Mouse (Mus musculus): ENCODE measurements at regions not wholly inside any gene's neighbourhood (a gene's known extent, or its start where the extent isn't known, plus 50 kb on each side); places are given as distances from the start of the nearest gene placed in this dataset.

DNA sequence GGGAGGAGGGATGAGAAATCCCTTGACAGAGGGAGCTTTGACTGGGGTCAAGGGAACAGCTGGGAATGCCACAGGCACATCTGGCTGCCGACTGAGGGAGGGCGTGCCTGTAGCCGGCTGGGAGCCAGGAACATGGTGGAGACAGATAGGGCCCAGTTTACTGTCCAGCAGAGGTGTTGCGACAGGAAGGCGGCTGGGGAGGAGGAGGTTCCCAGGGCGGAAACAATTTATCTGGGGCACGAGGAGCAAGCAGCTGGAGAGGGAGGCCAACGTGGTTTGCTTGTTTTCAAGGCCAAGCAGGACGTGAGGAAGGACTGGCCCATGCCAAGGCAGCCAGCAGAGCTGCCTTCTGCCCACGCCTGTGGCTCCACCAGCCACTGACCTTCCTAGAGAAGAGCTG is 208.0 kb downstream of the Cyp26b1 start:
- DNase-seq (ENCODE audit: low read depth): peak; percentile 72

DNA sequence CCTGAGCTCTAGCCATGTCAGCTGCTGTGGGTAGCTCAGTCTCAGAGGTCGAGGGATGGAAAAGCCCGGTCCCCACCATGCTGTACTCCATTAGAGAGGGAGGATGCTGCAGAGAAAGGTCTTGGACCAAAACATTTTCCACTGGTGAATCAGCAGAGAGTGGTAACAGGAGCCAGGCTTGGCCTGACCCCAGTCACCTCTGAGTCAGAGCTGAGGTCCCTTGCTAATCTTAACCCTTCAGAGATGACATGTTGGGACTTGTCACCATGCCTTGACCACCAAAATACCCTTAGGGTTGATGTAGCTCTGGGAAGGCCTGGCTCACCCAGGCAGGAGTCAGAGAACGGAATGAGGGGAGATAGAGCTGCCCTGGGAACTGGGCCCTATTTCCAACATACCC is 210.0 kb downstream of the Cyp26b1 start:
- peak; percentile 37 for DNase-seq (ENCODE audit: low read depth)

DNA sequence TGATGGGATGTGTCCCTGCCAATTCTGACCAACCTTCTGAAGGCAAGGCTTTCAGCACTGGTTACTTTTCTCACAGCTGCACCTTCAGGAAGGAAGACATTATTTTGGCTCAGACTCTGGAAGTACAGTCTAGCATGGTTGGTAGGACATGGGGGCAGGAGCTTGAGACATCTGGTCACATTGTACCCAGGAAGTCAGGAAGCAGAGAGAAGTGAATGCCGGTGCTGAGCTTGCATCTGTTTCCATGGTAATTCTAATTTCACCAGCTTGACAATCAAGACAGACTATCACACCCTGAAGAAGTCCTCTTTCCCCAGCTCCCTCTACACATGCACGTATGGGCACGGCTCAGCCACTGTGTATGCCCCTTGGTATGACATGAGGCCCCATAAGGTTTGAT is 210.6 kb downstream of the Cyp26b1 start:
- no peak for DNase-seq (ENCODE audit: low read depth)

DNA sequence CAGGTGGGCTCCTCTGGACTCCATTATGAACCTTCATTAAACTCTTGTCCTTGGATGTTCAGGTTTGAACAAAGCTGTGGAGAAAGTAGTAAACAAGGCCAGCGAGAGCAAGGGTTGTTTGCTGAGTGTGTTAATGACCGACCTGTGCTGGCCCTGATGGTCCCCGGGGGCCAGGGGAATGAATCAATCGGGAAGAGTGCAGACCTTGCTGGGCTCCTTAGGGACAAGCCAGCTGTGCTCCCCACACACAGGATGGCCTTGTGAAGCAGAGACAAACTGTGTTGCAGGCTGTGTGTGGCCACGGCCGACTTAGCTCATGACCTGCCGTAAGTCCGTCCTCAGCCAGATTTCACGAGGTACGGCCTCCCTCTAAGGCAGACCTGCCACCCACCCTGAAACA is 212.1 kb downstream of the Cyp26b1 start:
- no peak for DNase-seq (ENCODE audit: low read depth)

DNA sequence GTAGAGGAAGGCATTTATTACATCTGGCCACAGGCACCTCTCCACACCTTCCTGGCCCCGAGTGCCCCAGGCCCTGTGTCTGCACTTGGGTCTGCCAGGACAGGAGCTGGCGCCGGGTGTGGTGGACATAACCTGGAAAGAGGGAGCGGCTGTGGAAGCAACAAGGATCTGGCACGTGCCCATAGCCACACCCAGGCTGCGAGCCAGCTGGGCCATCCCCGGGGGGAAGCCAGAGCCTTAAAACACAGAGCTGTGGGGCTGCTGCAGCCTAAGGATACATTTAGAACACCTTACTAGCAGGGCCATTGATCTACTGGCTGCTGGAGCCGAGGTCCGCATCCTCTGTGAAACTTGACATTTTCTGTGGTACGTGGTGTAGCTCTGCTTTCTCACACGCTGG is 217.0 kb downstream of the Cyp26b1 start:
- no peak for DNase-seq (ENCODE audit: low read depth)

DNA sequence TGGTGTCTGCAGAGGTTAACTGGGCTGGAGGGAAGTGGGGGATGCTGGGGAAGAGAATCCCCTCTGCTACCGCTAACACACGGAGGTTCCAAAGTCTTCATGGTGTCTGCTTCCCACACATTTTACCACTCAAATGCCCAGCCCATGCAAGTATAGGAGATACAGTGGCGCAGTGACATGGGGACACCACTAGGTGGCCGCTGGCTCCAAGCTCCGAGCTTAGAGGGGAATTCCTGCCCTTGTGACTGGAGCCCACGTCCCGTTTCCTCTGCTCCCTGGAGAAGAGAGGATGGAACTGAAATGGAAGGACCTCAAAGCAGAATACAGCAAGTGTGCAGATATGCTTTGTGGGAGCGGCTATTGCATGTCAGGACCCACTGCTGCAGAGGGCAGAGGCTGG is 218.2 kb downstream of the Cyp26b1 start:
- no peak for DNase-seq (ENCODE audit: low read depth)

DNA sequence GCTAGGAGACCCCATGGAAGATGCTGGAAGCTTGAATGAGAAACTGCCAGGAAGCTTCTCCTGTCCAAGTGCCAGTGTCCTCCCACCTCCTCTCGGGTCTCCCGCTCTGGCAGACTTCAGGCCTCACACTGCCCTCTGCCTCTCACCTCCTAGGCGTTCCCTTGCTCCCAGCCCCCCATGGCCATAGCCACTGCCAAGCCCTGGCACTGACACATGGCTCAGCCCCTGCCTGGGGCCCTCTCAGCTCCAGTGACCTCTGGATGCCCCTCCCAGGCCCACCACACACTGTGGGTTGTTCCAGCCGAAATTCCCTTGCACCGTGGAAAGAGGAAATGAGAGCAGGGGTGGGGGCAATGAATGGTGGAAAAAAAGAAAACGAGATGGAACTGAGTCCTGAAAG is 227.3 kb downstream of the Cyp26b1 start:
- no peak for DNase-seq (ENCODE audit: low read depth)

DNA sequence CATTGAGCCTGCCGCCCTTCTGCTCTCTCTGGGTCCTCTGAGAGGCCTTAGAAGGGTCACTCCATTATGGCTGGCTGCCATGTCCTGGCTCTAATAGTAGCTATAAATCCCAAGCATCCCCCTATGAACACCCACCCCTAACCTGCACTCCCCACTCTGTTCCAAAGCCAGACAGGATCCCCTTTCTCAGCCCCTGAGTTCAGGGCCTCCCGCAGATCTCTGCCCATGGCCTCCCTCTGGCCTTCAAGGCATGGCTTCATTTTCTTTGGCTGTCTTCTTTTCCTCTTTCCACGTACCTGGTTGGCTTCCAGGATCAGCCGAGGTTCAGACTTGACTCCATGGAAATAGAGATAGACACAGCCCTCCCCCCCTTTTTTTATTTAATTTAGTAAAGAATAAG is 227.8 kb downstream of the Cyp26b1 start:
- DNase-seq (ENCODE audit: low read depth): no peak

DNA sequence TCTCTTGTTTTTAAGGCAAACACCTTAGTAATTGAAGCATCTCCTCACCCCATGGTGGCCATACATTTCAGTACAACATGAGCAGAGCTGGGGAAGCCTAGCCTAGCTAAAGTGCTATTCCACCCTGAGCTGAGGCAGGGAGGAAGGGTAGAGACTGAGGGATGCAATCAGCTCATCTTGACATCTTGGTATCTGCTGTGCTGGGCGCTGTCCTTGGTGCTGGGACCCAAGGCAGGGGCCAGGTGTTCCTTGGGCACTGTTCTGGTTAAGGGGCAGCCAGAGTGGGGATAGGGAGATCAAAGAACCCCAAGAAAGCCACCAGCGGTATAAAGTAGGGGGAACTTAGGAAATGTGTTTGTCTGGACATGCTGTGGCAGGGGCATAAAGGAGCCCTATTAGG is 228.7 kb downstream of the Cyp26b1 start:
- DNase-seq (ENCODE audit: low read depth): no peak

DNA sequence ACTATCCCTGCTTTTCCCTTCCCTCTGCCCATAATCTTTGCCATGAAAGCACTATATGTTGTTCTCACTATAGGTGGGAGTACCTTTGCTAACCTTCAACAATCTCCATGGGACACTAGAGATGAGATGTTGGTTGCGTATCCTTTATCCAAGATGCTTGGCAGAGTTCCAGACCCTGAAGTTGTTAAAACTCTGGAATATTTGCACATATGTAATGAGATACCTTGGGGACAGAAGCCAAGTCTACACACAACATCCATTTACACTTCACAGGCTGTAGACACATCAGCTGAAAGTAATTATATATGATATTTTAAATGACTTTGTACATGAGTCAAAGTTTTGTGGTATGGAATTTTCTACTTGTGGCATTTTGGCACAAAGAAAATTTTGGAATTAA is 231.4 kb downstream of the Cyp26b1 start:
- DNase-seq (ENCODE audit: low read depth): no peak

DNA sequence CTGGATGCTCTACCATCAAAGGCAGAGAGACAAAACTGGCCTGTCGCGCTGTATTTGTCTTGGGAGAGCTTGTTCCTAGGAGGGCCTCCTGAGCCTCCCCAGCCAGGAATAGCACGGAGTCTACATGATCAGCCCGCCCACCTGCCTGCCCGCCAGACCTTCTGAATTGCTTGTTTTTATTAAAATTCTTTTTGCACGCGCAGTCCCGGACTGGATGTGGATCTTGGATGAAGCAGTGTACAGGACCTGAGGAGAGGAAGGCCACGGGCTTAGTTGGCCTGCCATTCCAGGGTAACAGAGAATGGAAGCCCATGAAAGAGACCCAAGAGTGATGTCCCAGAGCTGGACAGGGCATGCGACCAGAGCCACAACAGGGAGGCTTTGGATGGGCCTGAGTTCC is 235.8 kb downstream of the Cyp26b1 start:
- no peak for DNase-seq (ENCODE audit: low read depth)

DNA sequence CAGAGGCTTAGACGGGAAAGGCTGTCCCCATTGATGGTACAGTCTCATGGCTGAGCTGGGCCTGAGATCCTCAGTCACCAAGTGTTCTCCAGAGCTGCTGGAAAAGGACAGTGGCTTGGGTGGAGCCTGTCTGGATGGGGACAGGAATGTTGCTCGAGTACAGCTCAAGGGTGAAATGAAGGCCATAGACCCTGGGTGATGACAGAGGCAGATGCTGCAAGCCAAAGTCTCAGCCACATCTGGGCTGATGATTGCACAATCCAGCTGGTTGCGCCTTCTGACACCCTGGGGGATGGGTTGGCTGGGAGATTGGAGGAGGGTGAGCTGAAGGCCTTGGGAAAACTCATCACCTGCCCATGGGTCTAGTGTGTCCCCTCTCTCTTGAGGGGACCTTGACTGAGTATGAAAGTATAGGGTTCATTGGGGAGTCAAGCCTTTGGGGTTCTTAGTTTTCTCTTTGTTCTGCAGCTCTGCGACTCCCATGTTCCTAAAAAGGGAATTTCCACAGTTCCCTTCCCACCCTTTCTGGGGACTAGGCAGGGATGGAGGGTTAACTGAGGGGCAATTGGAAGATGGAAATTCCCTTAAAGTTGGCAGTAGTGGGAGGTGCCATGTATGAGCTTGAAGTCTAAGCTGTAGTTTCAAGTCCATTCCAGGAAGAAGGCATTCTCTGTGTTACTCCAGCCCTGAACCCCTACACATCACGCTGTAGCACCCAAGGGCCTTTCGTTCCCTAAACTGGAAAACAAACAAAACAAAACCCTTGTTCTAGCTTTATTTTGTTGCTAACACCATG is 240.1 kb downstream of the Cyp26b1 start:
- no peak for DNase-seq (ENCODE audit: low read depth)

DNA sequence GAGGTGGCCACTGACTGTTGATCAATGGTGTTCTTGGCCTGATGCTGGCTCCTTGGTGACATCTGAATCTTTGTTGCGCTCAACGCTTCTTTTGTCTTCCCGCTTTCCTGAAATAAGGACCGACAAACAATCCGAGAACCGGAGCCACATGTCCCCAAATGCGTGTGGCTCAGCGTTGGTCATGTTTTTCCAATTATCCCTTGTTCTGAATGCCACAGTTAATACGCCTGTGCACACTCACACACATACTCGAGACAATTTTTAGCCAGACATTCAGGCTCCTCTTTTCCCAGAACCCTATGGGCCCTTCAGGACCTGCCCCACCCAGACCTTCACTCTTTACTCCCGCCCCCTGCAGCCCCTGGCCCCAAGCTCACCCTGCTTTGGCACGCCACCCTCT is 248.8 kb downstream of the Cyp26b1 start:
- DNase-seq (ENCODE audit: low read depth): no peak

DNA sequence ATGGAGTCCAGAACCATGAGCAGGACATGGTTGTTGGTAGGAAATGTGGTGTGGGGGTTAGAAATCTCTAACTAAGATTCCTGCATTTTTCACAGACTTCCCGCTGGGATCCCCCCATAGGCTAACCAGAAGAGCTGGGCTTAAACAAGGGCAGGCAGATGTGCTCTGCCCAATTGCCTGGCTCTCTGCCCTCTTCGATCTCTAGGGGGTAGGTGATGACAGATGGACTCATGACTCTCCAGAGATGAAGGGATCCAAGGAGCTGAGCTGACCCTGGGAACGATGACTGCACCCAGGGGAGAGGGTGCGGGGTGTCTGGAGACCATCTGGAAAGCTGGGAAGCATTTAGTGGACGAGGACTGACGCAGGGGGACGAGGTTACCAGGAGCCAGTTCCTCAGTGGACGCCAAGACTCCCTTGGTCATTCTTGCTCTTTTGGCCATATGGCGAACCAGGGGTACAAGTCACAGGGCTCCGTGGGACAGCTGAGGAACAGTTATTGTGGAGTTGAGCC is 260.0 kb downstream of the Cyp26b1 start:
- DNase-seq (ENCODE audit: low read depth): no peak

DNA sequence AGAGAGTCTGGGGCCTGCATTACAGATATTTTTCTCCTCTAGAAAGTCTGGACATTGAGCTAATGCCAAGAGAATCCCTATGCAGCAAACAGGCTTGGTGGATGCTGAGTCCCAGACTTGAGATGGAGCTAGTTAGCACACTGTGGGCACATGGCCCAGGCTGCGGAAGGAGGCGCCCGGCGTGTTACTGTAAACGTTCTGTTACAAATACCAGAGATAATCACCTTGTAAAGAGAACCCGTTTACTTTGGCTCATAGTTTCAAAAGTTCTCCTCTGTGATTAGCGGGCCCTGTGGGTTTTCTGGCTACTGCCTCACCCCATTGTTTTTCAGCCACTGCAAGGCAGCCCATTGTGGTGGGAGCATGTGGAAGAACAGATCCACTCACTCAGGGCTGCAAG is 264.6 kb downstream of the Cyp26b1 start:
- DNase-seq (ENCODE audit: low read depth): no peak

DNA sequence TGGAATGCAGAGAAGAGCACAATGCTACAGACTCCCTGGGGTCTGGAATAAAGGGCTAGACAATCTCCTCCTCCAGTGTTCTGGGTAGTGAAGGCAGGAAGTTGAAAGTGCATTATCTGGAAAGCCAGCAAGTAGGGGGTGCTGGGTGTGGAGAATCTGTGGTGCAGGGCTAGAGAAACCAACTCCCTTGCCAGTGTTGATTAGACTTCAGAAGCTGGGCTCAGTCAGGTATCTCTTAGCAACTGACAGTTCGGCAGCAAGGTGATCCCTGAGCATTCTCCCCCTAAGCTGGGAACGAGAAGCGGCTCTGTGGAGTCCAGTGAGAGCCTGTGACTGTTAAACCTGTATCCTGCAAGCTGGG is 265.7 kb downstream of the Cyp26b1 start:
- no peak for DNase-seq (ENCODE audit: low read depth)

DNA sequence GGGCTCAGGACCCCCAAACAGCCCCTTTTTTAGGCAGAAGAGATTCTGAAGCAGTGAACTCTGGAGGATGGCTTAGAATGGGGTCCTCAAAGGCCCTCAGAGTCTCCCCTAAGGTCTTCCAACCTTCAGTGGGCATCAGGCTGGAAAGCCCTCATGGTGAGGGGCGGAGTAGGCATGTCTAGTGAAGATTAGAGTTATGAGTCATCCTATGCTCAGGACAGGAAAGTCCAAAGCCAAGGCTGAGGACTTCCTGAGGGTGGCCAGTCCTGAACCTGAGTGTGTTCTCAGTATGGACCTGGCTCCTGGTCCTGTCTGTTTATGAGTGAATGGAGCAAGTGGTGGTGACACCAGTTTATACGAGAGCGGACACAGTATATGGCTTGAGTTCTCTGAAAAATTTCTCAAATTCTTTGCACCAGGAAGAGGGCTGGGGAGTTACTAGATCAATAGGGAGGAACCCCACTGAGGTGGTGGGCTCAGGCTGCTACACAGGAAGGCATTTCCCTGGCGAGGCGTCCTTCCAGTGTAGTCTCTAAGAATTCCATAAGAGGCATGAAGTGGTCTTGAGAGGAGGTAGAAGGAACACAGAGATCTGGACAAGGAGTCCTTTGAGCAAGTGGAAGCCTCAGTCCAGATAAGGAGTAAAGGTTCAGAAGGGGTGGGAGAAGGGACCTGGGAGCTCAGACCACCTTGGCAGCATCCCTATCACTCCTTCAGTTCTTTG is 266.2 kb downstream of the Cyp26b1 start:
- DNase-seq (ENCODE audit: low read depth): no peak

DNA sequence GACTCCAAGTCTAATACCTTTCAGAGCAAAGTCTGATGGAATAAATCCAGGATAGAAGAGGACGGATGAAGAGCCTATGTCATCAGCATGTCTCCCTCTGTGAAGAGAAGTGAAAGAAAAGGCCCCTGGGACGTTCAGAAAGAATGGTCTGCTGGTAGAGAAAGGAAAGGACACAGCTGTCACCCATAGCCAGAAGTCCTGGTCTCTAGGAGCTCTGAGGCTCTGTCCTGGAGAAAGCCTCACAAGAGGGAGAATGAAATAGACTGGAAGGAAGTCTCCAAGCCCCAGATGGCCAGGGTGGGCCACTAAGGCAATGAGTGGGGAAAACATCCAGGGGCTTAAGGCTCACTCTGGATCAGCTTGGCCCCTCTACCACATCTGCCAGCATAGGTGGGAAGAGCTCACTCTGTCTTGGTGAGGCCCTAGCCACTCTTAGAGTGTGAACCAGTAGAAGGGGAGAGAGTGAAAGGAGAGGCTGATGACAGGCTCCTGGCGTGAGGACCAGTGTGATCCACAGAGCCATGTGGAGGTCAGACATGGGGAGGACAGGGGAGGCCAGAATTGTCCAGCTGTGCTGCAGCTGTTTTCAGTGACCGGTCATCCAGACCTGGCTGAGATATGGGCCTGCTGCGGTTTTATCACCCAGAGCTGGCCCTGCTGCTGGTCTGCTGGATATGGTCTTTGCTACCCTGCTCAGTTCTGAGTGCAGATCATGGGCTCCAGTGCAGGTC is 268.2 kb downstream of the Cyp26b1 start:
- no peak for DNase-seq (ENCODE audit: low read depth)

DNA sequence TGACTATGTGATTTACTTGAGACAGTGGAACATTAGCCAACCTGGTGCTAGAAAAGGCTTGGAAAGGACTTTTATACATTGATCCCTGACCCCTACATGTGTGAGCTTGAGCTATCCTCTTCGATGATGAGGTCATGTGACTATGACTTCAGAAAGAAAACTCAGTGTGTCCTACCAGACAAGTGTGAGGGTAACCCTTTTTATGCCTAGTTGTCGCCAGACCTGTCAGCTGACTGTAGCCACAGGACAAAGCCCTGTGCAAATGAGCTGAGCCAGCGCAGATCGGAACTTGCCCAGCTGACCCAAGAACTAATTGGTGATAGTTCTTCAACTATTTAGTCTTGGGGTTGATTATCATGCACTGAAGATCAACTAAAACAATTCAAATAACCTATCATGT is 269.5 kb downstream of the Cyp26b1 start:
- no peak for DNase-seq (ENCODE audit: low read depth)

DNA sequence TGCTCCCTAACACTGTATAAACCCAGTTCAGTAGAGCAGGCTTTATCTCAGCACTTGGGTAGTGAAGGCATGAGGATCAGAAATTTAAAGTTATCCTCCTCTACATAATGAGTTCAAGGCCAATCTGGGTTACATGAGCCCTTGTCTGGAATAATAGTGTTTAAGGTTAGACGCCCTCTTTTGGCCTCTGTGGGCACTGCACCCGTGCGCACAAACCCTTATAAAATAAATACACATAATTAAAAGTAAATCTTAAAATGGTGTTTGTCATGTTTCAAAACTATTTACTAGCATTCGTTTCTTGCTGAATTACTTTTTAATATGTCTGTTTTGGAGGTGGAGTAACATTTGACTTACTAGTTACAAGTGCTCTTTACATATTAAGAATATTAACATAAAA is 271.2 kb downstream of the Cyp26b1 start:
- DNase-seq (ENCODE audit: low read depth): no peak

DNA sequence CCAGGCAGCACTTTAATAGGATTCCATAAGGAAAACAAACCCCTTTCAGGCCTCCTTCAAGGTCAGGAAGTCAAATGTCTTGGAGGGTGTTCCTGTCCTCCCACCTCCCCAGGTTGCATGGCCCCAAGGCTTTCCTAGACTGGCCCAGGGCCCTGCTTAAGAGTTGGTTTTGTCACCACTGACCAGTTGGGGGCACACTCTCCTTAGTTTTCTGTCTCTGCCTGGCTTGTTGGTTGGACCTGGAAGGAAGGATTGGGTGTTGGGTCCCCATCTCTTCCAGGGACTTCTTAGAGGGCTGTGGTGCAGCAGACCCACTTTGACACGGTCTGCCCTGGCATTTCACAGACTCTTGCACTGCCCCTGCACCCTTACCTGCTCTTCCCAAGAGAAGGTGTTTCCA is 273.1 kb downstream of the Cyp26b1 start:
- no peak for DNase-seq (ENCODE audit: low read depth)

DNA sequence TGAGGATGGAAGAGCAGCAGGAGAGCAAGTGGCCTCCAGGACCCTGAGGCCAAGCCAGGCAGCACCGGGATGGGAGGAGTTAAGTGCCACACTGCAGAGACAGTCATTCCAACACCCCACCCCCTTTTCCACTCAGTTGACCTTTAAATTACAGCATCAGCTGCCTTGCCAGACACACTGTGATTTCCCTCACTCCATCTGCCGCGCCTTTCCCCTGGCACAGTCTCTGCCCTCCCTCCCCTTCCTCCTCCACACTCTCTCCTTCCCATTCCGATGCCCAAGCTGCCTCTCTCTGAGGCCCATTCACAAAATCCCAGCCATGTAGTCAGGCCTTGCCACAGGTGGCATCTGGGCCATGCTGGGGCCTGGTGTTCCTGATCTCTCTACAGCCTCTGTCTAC is 274.9 kb downstream of the Cyp26b1 start:
- DNase-seq (ENCODE audit: low read depth): no peak

DNA sequence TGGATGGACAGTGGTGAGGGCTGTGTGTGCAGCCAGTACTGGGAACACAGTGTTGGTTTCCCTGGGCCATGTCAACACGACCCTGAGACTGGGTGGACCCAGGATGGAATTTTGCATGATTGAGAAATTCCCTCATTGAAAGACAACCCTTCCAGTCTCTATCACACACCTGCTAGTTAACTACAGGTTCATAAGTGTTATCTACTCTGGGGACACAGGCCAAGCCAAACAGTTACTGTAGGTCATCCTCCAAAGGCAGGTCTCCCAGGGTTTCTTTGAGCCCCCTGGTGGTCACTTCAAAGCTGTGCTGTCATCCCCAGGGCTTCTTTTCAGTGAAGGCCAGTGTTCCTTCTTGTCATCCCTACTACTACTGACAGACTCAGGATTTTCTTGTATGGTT is 276.7 kb downstream of the Cyp26b1 start:
- no peak for DNase-seq (ENCODE audit: low read depth)

Data from fibroblast of lung, adult 2 months (primary cell).